Mouse (Mus musculus) T-helper 1 cell (primary cell): ENCODE data around the gene Tle2.

ENCODE experiments used
- in situ Hi-C: fragments of 300-600 bp; cut with MboI, MseI; formaldehyde crosslinking; loops from one replicate; pipeline ENCODE4 v1.15.1; 2025; ENCODE audit warnings: high pct_unique_total_duplicates

The Tle2 gene

DNA sequence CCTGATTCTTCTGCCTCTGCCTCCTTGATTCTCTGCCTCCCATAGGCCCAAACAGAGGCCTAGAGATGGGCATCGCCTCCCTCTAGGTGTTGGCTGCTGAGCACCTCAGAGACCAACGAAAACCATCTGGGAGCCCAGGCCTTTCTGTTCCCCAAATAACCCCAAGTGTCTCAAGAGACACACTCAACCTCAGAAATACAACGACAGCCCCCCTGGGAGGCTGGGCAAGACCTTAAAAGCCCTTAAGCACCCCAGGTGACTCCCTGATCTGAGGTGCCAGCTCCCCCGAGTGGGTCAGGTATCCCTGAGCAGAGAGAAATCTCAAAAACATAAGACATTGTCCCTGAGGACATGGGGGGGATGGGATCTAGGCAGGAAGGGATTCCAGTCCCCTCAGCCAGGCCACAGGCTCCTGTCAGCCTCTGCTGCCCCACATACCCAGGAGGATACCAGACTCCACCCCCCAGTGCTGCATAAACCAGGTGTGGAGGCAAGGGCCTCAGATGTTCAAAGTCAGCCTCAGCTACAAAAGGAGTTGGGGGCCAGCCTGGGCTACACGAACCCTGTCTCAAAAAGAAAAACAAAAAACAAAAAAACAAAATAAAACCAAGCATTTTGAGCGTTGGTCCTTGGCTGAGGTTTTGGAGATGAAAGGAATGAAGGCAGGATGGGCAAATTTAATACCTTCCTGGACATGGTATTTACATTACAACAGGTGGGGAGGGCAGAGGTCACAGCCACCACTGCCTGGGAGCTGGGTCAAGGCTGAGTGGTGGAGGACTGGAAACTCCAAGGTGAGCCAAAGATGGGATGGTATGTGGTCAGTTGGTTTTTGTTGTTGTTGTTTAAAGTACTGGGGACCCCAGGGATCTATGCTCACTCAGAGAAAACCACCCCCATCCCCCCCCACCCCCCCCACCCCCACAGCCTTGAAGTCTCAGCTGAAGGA, 20.3 kb upstream of the Tle2 start:
- in situ Hi-C loops: no loop called here

DNA sequence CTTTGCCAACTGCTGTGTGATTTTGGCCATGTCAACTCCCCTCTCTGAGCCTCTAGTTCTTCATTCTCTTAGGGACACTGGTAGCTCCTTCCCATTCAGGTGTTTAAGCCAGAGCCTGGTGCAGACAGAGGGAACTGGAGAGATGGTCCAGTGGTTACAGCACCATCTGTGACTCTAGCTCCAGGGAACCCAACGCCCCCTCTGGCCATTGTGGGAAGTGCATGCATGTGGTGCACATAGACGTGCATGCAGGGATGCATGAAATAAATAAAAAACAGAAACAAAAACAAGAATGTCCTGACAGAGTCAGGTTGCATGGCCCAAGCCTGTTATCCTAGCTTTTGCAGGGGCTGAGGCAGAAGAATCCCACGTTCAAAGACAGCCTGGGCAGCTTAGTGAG, 18.1 kb upstream of the Tle2 start:
- in situ Hi-C loops: no loop called here

DNA sequence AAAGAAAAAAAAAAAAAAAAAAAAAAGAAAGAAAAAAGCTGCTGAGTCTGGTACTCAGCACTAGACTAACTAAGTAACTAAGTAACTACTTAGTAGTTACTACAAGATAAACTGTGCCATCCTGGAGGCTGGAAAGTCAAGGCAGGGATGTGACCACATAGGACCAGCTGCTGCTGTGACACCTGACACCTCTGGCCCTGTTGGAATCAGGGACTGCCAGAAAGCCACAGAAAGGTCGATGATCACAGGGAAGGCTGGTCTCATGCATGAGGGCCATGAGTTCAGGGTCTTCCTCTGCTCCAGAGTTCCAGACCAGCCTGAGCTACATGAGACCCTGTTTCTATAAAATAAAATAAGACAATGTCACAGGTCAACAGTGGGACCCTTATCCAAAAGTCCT, 16.9 kb upstream of the Tle2 start:
- in situ Hi-C loops: no loop called here

- in situ Hi-C loops: no loop called here
These were observed 15.2 kb upstream of the Tle2 start, which contains the start of gene Aes for GRCm38 (mm10) chr10:81559163-81559626. Gene Aes, plus strand, starts transcription at chr10:81559488.

- in situ Hi-C loops: loop anchor here (5.0 kb wide), 1 partner anchor 82 kb away; no protein-coding TSS in a partner anchor
These were observed 14.5 kb upstream of the Tle2 start for GRCm38 (mm10) chr10:81559627-81560539.

- in situ Hi-C loops: loop anchor here (5.0 kb wide), 1 partner anchor 81 kb away; no protein-coding TSS in a partner anchor
These were observed 13.5 kb upstream of the Tle2 start for GRCm38 (mm10) chr10:81560719-81561459.

DNA sequence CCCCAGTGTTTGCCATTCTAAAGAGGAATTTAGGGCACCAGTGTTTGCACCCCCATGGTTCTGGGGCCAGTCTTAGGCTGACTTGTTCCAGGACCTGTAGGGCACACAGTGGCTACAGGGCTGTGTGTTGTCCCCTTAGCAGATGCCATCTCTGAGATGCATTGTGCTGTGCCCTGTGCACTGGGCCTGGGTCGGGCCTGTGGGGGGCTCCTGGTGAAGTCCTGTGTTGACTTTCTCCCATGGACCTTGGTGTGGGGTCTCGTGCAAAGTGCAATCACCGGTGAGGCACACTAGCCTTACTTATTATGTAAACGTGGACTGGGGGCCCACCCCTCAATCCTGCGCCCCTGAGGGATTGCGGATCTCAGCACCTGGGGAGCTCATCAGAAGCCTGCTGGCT, 11.9 kb upstream of the Tle2 start:
- in situ Hi-C loops: loop anchor here (5.0 kb wide), 1 partner anchor 80 kb away; no protein-coding TSS in a partner anchor

- in situ Hi-C loops: loop anchor here (5.0 kb wide), 1 partner anchor 79 kb away; no protein-coding TSS in a partner anchor
These were observed 10.9 kb upstream of the Tle2 start for GRCm38 (mm10) chr10:81563481-81563880.

- in situ Hi-C loops: loop anchor here (5.0 kb wide), 1 partner anchor 78 kb away; no protein-coding TSS in a partner anchor
These were observed 10.1 kb upstream of the Tle2 start for GRCm38 (mm10) chr10:81564216-81564615.

GRCm38 (mm10) chr10:81564734-81565133, 9.6 kb upstream of the Tle2 start:
- in situ Hi-C loops: loop anchor here (5.0 kb wide), 2 partner anchors 38 to 78 kb away; partner anchors contain the start of gene Tle6

DNA sequence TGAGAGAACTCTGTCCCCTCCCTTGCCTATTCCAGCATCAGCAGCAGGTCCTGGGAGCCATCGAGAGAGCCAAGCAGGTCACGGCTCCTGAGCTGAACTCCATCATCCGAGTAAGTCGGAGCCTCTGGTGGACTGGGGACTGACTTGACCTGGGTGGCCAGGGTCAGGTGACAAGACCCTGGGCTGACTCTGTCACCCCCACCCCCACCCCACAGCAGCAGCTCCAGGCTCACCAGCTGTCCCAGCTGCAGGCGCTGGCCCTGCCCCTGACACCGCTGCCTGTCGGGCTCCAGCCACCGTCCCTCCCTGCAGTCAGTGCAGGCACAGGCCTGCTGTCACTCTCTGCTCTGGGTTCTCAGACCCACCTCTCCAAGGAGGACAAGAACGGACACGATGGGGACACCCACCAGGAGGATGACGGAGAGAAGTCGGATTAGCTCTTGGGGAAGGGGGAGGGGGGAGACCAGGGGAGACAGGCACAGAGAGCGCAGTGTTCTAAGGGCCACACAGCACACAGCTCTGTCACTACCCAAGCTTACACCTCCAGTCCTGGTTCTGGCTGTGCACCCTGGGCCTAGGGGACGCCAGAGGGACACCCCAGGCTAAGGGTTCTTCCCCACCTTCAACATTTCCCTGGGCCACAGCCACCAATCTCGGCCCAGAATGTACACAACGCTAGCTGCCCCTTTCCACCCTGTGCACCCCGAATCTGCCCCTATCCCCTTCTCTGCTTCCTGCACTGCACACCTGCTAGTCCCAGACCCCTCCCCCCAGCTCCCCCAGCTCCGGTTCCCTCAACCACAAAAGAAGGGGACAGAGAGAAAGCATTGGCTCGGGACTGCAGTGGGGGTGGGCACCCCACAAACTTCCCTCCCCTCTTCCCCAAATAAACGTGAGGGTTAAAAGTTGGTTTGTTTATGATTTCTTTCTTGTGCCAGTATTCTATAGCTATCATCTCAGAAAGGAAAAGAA, 8.8 kb upstream of the Tle2 start:
- in situ Hi-C loops: loop anchor here (5.0 kb wide), 1 partner anchor 37 kb away; the partner anchor contains the start of gene Tle6

DNA sequence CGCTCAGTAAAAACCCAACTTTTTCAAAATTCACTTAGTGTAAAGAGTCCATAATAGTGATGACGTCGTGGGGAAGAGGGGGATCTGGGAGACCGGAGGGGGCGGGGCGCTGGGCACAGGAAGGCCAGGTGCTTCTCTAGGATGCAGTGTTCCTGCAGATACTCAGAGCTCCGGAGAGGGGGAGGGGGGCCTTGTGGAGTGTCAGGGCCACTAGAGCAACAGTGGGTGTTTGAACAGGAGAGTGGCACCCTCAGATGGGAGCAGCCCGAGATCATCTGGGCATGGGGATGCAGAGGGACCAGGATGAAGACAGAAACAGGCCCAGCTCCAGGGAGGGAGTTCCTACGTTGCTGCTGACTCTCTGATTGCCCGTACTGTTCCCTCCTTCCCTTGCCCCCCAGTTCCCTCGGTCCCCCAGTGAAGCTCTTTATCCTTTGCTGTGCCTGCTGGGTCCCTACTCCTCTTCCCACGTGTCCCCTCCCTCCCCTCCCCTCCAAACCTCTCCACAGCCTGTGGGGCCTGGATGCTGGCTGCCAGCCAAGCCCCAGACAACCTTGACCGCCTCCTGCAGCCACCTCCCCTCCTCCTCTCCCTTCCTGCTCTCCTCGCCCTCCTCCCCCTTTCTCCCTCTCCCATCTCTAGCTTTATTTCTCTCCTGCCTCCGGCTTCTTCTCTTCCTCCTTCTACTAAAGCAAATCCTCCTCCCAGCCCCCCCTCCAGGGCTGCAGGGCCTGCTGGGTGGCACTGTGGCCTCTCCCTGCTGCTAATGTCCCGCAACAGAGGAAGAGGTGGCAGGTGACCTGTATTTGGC, 5.8 kb upstream of the Tle2 start:
- in situ Hi-C loops: loop anchor here (5.0 kb wide), 1 partner anchor 34 kb away; the partner anchor contains the start of gene Tle6

DNA sequence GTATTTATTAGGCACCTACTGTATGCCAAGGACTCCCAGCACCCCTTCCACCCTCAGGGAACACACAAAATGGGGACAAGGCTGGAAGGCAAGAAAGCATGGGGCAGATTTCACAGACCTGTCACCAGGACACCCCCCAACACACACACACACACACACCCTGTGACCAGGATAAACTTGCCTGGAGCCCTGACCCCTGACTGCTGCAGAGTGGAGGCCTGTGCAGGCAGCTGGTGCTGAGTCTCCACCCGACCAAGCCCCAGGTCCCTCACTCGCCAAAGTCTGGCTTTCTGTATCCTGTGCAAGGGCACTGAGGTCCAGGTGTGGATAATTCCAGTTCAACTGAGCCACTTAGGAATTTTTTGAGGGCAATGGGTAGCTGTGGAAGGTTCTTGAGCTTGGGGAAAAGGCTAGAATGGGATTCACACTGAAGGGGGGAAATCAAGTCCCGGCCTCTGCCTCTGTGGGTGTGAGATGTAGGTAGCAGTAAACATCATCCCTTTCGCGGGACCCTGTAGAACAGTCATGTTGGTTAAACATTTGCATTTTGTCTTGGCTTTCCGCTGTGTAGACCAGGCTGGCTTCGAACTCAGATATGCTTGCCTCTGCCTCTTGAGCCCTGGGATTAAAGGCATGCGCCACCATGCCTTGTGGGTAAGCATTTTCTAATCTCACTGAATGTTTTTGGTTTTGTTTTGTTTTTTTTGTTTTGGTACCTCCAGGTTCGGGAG, 4.7 kb upstream of the Tle2 start:
- in situ Hi-C loops: loop anchor here (5.0 kb wide), 1 partner anchor 33 kb away; the partner anchor contains the start of gene Tle6

DNA sequence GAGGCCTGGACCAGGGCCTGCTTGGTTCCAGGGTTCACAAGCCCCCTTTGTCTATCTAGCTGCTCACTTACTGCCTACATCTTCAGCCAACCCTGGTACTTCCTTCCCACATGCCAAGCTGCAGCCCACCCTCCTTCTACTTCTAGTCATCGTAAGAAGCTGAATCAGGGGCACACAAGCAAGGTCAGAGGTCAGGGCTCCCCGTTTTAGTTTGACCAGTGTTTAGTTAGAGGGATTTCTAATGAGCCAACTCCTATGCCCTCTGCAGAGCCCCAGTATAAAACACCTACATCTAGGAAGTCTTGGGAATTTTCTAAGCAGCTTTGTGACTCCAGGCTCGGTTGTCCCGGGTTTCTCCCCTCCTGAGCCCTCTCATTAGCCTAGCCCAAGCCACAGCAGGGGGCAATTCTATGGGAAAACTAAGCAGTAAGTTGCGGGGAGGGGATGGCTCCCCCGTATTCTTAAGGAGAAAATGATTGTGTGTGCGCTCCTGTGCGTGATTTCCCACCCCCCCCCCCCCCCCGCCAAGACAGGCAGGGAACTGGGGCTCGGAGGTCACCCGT, 4.0 kb upstream of the Tle2 start:
- in situ Hi-C loops: no loop called here

GRCm38 (mm10) chr10:81570831-81571500, 3.4 kb upstream of the Tle2 start:
- in situ Hi-C loops: no loop called here

GRCm38 (mm10) chr10:81571501-81571876, 2.9 kb upstream of the Tle2 start:
- in situ Hi-C loops: no loop called here

GRCm38 (mm10) chr10:81572133-81572671, 2.2 kb upstream of the Tle2 start:
- in situ Hi-C loops: no loop called here
